Mouse (Mus musculus): ENCODE data around the gene Lnx1.

Gene Lnx1

DNA sequence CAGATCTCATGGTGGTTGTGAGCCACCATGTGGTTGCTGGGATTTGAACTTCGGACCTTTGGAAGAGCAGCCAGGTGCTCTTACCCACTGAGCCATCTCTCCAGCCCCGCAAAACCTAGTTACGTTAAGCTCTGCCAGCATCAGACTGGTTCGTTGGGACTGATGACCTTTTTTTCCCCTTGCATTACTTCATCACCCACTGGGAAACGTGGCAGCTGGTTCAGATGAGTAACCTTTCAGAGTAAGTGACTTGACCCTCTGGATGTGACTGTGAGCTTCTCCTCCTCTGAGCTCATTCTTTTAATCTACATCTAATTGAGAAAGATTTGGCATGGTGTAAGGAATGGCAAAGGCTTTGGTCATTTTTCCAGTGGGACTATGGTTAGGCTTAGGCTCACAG, 102.7 kb downstream of the Lnx1 start:
- DNase-seq, result no peak

DNA sequence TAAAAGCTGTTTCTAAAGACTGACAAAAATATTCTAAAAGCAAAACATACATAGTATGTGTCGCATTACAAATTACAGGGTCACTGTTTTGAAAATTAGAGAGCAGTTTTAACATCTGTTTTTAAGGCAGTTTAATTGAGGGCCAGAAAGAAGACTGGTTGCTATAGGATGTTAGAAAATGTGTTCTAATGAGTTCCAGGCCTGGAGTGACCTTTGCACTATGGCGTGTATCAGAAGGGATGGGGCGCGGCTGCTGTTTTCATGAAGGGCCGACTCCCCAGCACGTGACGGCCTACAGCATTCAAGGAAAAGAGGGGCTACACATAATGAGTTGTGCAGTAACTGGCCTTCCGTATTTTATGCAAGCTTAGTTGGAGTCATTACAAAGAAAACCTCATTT, 109.6 kb downstream of the Lnx1 start:
- DNase-seq, result no peak

DNA sequence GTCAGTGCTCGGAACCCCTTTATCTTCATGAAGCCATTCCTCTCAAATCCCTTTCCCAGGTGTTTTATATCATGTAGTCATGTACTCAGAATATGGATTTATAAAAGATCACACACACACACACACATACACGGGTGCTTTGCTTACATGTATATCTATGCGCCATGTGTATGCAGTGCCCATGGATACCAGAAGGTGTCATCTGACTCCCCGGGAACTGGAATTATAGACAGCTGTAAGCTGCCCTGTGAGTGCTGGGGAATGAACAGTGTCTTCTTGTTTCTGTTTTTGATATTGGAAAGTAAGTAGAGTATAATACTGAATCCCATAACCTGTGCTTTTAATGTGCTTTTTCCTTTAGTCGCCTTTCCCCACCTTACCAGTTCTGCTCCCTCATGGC, 111.3 kb downstream of the Lnx1 start:
- no peak for DNase-seq

DNA sequence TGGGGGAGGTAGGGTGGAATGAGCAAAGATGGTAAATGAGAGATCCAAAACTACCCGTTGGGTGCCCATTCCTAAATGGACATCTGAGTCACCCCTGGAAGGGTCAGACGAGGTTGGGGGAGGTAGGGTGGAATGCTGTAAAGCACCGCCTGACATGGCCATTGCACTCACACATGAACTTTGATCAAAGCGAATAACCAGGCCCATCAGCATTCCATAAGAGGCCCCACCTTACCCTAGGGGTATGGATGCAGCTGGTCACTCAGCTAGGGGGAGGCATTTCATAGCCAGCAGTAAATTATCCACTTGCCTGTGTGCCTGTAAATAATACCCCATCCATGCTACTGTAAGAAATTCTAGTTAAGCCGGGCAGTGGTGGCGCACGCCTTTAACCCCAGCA, 113.6 kb downstream of the Lnx1 start:
- DNase-seq, result no peak

DNA sequence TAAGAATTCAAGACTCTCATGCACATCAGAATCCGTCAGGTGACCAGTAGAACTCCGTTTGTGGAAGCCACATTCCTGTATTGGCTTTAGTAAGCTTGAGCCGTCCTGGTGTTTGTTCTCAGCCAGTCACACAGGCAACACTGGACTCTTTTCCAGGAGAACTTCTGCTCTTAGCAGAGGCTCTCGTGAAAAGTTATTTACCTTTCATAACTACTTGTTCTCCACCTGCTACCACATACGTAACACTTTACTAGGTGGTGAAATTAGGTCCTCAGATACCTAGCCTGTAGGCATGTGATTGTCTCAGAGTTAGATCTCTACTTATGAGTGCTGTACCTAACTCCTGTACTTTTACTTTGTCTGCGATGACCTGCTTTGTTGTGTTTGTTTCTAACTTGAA, 130.9 kb downstream of the Lnx1 start:
- no peak for DNase-seq

DNA sequence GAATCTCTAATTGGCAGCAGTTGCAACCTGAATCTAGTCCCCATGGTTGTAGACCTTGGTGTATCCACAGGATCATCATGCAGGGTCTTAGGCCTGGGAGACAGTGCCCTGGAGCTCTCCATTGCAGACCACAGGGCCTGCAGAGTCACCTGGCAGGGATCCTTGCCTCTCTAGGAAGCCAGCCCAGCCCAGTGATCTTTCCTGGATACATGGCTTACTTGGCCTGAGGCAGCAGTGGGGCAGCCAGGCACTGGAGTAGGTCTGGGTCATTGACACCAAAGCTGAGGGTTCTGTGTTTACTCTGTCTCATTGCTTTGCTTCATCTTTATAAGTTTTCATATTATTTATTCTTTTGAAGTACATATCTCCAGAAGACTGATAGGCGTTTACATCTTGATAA, 141.6 kb downstream of the Lnx1 start:
- peak; percentile 11 to 29 for DNase-seq

DNA sequence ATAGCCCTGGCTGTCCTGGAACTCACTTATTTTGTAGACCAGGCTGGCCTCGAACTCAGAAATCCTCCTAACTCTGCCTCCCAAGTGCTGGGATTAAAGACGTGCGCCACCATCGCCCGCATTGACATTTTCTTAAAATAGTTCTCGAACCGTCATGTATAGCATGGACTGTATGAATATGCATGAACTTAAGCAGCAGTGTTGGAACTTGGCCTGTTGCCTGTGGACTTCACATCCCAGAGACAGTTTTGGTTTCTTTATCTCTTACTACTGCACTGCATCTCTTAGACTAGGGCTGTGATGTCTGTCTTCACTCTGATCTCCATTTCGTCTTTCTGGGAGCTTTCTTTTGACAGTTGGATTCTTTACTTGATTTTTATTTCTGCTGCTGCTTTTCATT, 153.1 kb downstream of the Lnx1 start:
- DNase-seq, result no peak

DNA sequence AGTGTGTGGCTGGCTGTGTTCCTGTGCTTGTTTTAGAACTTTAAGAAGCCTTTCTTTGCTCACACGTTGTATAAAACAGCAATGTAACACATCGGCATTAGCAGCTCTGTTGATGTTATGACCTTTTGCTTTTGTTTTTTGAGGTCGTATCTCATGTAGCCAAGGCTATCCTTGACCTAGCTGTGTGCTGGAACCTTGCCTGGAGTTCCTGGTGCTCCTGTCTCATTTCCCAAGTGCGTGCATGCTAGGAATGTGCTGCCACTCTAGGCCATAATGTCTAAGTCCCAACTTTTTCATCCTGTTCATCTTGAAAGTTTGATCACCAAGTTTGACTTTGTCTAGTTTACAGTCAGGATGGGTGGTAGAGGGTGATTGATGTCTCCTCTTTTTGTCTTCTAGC, 157.1 kb downstream of the Lnx1 start:
- DNase-seq, result no peak
